Mouse (Mus musculus) myocyte (in vitro differentiated cells): Measurements from ENCODE around the gene Fam19a5. TPM values are rescaled to one million over a fixed set of nuclear protein-coding genes. Genes with fewer than 3 reads are reported as not detected.

ENCODE experiments used
- H3K27me3 ChIP-seq: one replicate; pipeline ENCODE4 v1.6.1; 2011; ENCODE audit not compliant: control insufficient read depth, insufficient read depth, insufficient read length
- H3K36me3 ChIP-seq: one replicate; pipeline ENCODE4 v1.6.1; 2011; ENCODE audit not compliant: control insufficient read depth, insufficient read depth
- H3K4me2 ChIP-seq: one replicate; pipeline ENCODE4 v1.6.1; 2011; ENCODE audit warnings: low read depth, control low read depth
- H3K4me3 ChIP-seq: one replicate; pipeline ENCODE4 v1.5.1; 2011; ENCODE audit warnings: mild to moderate bottlenecking, control low read depth, moderate library complexity
- H3K79me2 ChIP-seq: one replicate; pipeline ENCODE4 v1.6.1; 2011; ENCODE audit not compliant: control insufficient read depth, insufficient read depth
- H3ac ChIP-seq: one replicate; pipeline ENCODE4 v1.6.1; 2011; ENCODE audit not compliant: control insufficient read depth, insufficient read length
- CEBPB ChIP-seq: IDR thresholded peaks from 2 replicates; pipeline ENCODE4 v1.6.1; 2011; ENCODE audit warnings: mild to moderate bottlenecking, moderate library complexity; ENCODE audit not compliant: poor library complexity, insufficient read depth, severe bottlenecking
- E2F4 ChIP-seq: IDR thresholded peaks from one replicate; pipeline ENCODE4 v1.6.1; 2011; ENCODE audit warnings: mild to moderate bottlenecking, control low read depth, moderate library complexity; ENCODE audit not compliant: insufficient read depth
- MAX ChIP-seq: IDR thresholded peaks from one replicate; pipeline ENCODE4 v1.6.1; 2011; ENCODE audit warnings: low read depth, mild to moderate bottlenecking, control low read depth
- MYOD1 ChIP-seq, 3 experiments: IDR thresholded peaks; one replicate each; pipeline ENCODE4 v1.6.1; 2011; ENCODE audit warnings: control low read depth in 2 of 3, low read depth in 2 of 3, mild to moderate bottlenecking in 2 of 3, moderate library complexity in 1 of 3; ENCODE audit not compliant: insufficient read length in 2 of 3, control insufficient read depth in 1 of 3
- MYOG ChIP-seq, 3 experiments: IDR thresholded peaks; one replicate each; pipeline ENCODE4 v1.6.1; 2011; ENCODE audit warnings: control low read depth in 2 of 3, low read depth in 2 of 3, mild to moderate bottlenecking in 2 of 3; ENCODE audit not compliant: insufficient read length in 2 of 3, control insufficient read depth in 1 of 3, insufficient read depth in 1 of 3
- POLR2A ChIP-seq: IDR thresholded peaks from one replicate; pipeline ENCODE4 v1.6.1; 2011; ENCODE audit warnings: low read depth, mild to moderate bottlenecking, control low read depth, moderate library complexity; ENCODE audit not compliant: insufficient read length
- POLR2AphosphoS2 ChIP-seq: IDR thresholded peaks from one replicate; pipeline ENCODE4 v1.6.1; 2011; ENCODE audit warnings: low read depth, control low read depth; ENCODE audit not compliant: insufficient read length
- REST ChIP-seq: IDR thresholded peaks from one replicate; pipeline ENCODE4 v1.6.1; 2011; ENCODE audit warnings: mild to moderate bottlenecking, control low read depth, moderate library complexity; ENCODE audit not compliant: insufficient read depth, insufficient read length
- SRF ChIP-seq: IDR thresholded peaks from one replicate; pipeline ENCODE4 v1.6.1; 2011; ENCODE audit warnings: low read depth; ENCODE audit not compliant: control insufficient read depth, insufficient read length
- TCF12 ChIP-seq: IDR thresholded peaks from one replicate; pipeline ENCODE4 v1.6.1; 2011; ENCODE audit warnings: mild to moderate bottlenecking, control low read depth; ENCODE audit not compliant: poor library complexity, insufficient read depth, severe bottlenecking
- TCF3 ChIP-seq: IDR thresholded peaks from one replicate; pipeline ENCODE4 v1.6.1; 2011; ENCODE audit warnings: low read depth, control low read depth; ENCODE audit not compliant: insufficient read length
- USF1 ChIP-seq: IDR thresholded peaks from one replicate; pipeline ENCODE4 v1.6.1; 2011; ENCODE audit warnings: low read depth, mild to moderate bottlenecking, control low read depth, moderate library complexity
- polyA plus RNA-seq: library from polyadenylated mRNA; unstranded; fragments of >200 nt; fragmentation: generic; extraction: Trizol; gene quantifications from one replicate; pipeline ENCODE4 v1.2.1, GENCODE M21; 2012; ENCODE audit warnings: missing spikeins

Gene Fam19a5
- polyA plus RNA-seq, 1 experiment: 2.7 TPM

DNA sequence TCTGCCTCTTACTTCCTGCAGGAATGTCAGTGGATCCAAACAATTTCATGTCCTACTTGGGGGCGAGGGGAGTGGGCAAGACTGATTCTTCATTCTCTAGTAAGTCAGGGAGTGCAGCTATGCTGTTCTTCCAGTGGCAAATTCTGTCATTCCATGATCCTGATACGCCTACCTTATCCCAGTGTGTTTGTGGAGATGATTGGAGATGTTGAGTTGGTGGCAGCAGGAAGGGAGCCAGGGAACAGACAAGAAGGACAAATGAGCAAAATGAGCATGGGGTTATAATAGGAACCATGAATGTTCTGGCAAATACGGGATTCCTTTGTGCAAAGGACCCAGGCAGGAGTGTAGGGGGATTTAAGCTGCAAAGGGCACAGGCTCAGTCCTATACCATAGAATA is 159.2 kb downstream of the Fam19a5 start:
- Histone ChIP-seq H3K4me3 (no peak overlapping the region), H3ac (no peak overlapping the region)

DNA sequence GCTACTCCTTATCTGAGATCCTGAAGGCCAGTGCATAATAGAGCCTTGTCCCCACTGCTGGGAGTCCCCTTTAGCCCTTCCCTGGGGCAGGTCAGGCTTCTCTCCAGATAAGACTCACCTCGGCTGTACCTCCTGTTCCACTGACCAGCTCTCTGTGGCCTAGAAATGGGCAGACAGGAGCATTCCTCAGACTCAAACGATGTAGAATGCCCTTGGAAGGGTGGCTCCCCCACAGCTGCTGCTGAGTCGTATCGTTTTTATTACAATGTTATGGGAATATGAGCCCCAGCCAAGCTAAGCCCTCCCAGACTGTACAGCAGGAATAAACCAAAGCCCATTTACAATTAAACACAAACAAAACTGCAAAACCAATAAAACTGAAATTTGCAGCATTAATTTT is 167.7 kb downstream of the Fam19a5 start:
- no peak overlapping the region for H3K4me3 ChIP-seq
- H3K27me3 ChIP-seq: no peaks in the 10 kb centered on the region
- no peak overlapping the region for H3ac ChIP-seq
- TF ChIP-seq MYOD1 (IDR thresholded peaks at IDR 0.05; ENCODE audit: control insufficient read depth in 1 of 3, insufficient read length in 2 of 3, low read depth in 2 of 3) (peak in 1 of 3 experiments; percentile 45), CEBPB (no peak), SRF (no peak)
- no peaks in the 10 kb centered on the region for H3K79me2 ChIP-seq
- H3K36me3 ChIP-seq: no peaks in the 10 kb centered on the region
- no peak overlapping the region for H3K4me2 ChIP-seq

More for the DNA sequence above, 159.2 kb downstream of the Fam19a5 start:
- Histone ChIP-seq H3K79me2 (no peaks in the 10 kb centered on the region), H3K27me3 (no peaks in the 10 kb centered on the region), H3K36me3 (no peaks in the 10 kb centered on the region), H3K4me2 (no peak overlapping the region)
- TF ChIP-seq SRF (no peak), POLR2AphosphoS2 (no peak), TCF12 (no peak), MYOD1 (IDR thresholded peaks at IDR 0.05; ENCODE audit: control insufficient read depth in 1 of 3, insufficient read length in 2 of 3, low read depth in 2 of 3) (no peak), CEBPB (no peak), USF1 (no peak), TCF3 (no peak), MAX (no peak), POLR2A (no peak), REST (no peak), E2F4 (no peak), MYOG (IDR thresholded peaks at IDR 0.05; ENCODE audit: control insufficient read depth in 1 of 3, insufficient read depth in 1 of 3, insufficient read length in 2 of 3, low read depth in 2 of 3) (no peak)

DNA sequence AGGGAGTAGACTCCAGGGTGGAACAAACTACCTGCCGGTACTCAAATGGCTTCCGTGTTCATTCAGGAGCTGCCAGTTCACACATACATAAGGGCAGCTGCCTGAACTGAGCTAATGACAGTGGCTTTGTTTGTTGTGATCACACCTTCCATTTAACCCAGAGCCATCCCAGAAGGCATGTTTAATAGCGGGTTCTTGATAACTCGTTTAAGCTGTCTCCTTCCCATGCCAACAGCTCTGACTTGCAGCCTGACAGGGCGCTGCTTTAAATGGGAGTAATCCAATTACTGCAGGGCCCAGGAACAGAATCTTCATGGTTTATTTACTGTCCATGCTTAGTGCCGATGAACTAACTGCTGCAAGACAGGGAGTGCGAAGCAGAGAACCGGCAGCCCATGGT is 168.1 kb downstream of the Fam19a5 start:
- TF ChIP-seq POLR2A: no peak
- no peak for TF ChIP-seq CEBPB
- no peak for TF ChIP-seq POLR2AphosphoS2
- TF ChIP-seq SRF: no peak
- no peak for TF ChIP-seq E2F4
- TF ChIP-seq REST: no peak
- TF ChIP-seq MYOG (IDR thresholded peaks at IDR 0.05; ENCODE audit: control insufficient read depth in 1 of 3, insufficient read depth in 1 of 3, insufficient read length in 2 of 3, low read depth in 2 of 3): no peak
- no peak overlapping the region for H3K4me3 ChIP-seq
- no peaks in the 10 kb centered on the region for H3K79me2 ChIP-seq
- no peak overlapping the region for H3ac ChIP-seq
- no peaks in the 10 kb centered on the region for H3K36me3 ChIP-seq
- no peaks in the 10 kb centered on the region for H3K27me3 ChIP-seq
- H3K4me2 ChIP-seq: no peak overlapping the region

DNA sequence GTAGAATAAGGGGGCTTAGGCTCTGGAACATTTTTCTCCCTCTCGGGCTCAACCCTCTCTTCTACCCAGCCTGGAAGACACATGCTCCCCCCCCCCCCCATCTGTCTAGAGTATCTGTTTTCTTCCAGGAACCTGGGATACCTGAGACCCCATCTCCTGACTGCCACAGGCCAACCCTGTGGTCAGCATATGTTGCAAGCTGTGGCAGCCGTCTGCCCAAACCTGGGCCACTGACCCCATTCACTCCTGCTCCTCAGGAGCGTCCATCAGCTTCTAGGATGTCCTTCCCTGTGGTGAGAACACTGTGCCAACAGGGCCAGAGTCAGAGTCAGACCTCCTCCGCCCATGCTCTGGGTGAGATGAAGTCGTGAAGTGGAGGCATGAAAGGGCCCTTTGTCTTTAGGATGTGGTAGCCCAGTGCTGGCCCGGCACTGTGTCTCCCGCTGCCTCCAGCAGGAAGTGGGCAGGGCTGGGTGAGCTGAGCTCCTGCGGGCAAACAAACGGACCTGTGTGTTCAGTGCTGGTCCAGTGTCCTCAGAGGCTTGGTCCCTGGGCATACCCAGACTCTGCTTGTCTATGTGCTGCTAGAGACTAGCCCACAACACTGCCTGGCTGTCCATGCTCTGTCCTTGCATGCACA is 171.1 kb downstream of the Fam19a5 start:
- H3ac ChIP-seq: no peak overlapping the region
- H3K4me3 ChIP-seq: no peak overlapping the region
- peak overlapping the region; percentile 55 for H3K4me2 ChIP-seq
- H3K36me3 ChIP-seq: no peaks in the 10 kb centered on the region
- no peaks in the 10 kb centered on the region for H3K79me2 ChIP-seq
- TF ChIP-seq MYOD1 (IDR thresholded peaks at IDR 0.05; ENCODE audit: control insufficient read depth in 1 of 3, insufficient read length in 2 of 3, low read depth in 2 of 3) (peak in 2 of 3 experiments; percentile 35 to 52), E2F4 (no peak), POLR2AphosphoS2 (no peak), CEBPB (no peak), MYOG (IDR thresholded peaks at IDR 0.05; ENCODE audit: control insufficient read depth in 1 of 3, insufficient read depth in 1 of 3, insufficient read length in 2 of 3, low read depth in 2 of 3) (peak in 2 of 3 experiments; percentile 10 to 16)
- H3K27me3 ChIP-seq: no peaks in the 10 kb centered on the region

DNA sequence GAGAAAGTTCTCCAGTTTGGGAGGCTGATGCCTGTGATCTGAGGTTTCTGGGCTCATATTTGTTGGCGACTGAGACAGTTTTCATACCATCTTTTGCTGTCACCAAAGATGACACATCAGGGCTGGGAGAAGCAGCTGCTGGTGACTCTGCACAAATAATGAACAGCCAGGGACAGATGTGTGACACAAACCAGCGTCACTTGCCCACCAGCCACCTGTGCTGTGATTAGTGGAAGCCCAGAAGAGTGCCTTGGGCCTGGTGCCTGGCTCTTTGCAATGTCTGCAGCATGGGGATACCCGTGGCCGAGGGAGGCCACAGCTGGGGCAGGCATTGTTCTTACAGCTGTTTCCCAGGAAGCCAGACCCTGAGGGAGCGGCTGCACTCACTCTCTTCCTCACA is 173.0 kb downstream of the Fam19a5 start:
- TF ChIP-seq MAX (no peak), REST (no peak), TCF12 (peak; percentile 9), TCF3 (peak; percentile 55), POLR2AphosphoS2 (no peak), POLR2A (no peak), MYOG (IDR thresholded peaks at IDR 0.05; ENCODE audit: control insufficient read depth in 1 of 3, insufficient read depth in 1 of 3, insufficient read length in 2 of 3, low read depth in 2 of 3) (peak in 2 of 3 experiments; percentile 77 to 85), USF1 (no peak), CEBPB (no peak), E2F4 (no peak), SRF (no peak), MYOD1 (IDR thresholded peaks at IDR 0.05; ENCODE audit: control insufficient read depth in 1 of 3, insufficient read length in 2 of 3, low read depth in 2 of 3) (peak; percentile 37 to 91 (median 87))
- H3K79me2 ChIP-seq: no peaks in the 10 kb centered on the region
- no peaks in the 10 kb centered on the region for H3K36me3 ChIP-seq
- no peak overlapping the region for H3ac ChIP-seq
- peak overlapping the region; percentile 31 for H3K4me2 ChIP-seq
- H3K27me3 ChIP-seq: no peaks in the 10 kb centered on the region
- H3K4me3 ChIP-seq: no peak overlapping the region
